Mouse (Mus musculus) forebrain, embryonic 14.5 days (tissue): ENCODE data around the gene Vsig8. TPM values are rescaled to one million over a fixed set of nuclear protein-coding genes. Genes with fewer than 3 reads are reported as not detected.

Experiments
- polyA plus RNA-seq: library from polyadenylated mRNA; unstranded; fragments of >200 nt; fragmentation: Nextera tagmentation; extraction: Ambion mirVana; gene quantifications from 2 replicates; pipeline ENCODE4 v1.2.1, GENCODE M21; 2014

Gene Vsig8
- polyA plus RNA-seq, 1 experiment from 2014 or later: 0.11 TPM

Other genes starting within 250 kb of the Vsig8 start
- gene Kcnj9, start 226.6 kb upstream of the Vsig8 start, polyA plus RNA-seq: 1.3 and 1.5 TPM in 2 replicates
- gene Kcnj10, start 214.7 kb upstream of the Vsig8 start, polyA plus RNA-seq: 1.5 and 1.6 TPM in 2 replicates
- gene Pigm, start 179.4 kb upstream of the Vsig8 start, polyA plus RNA-seq: 4.8 and 5.1 TPM in 2 replicates
- 0.16 and 0.34 TPM in 2 replicates for gene Slamf9, start 80.6 kb upstream of the Vsig8 start, polyA plus RNA-seq
- gene Igsf9, start 74.2 kb upstream of the Vsig8 start, polyA plus RNA-seq: 23.5 and 37.8 TPM in 2 replicates
- 40.4 and 53.3 TPM in 2 replicates for gene Tagln2, start 55.9 kb upstream of the Vsig8 start, polyA plus RNA-seq
- 2.4 and 3.3 TPM in 2 replicates for gene Cfap45, start 35.1 kb upstream of the Vsig8 start, polyA plus RNA-seq
- not detected in 2 replicates for gene Slamf8, start 34.6 kb downstream of the Vsig8 start, polyA plus RNA-seq
- not detected in 2 replicates for gene Fcrl6, start 46.6 kb downstream of the Vsig8 start, polyA plus RNA-seq
- 6.2 and 7.1 TPM in 2 replicates for gene Dusp23, start 77.0 kb downstream of the Vsig8 start, polyA plus RNA-seq
- gene Crp, start 142.1 kb downstream of the Vsig8 start, polyA plus RNA-seq: 0.10 and 0.12 TPM in 2 replicates